Mouse (Mus musculus): ENCODE results near the gene Dock6.

GRCm38 (mm10) chr9:21818125-21818524 is 34.3 kb downstream of the Dock6 start:
- TF ChIP-seq MAFK (IDR thresholded peaks at IDR 0.05; ENCODE audit: borderline replicate concordance, low read depth, low read length) (no peak), CTCF (IDR thresholded peaks at IDR 0.05 in 2 of 3, conservative IDR thresholded peaks at IDR 0.05 in 1 of 3; ENCODE audit: control insufficient read depth in 1 of 3, insufficient read depth in 1 of 3, low read depth in 2 of 3, low read length in 3 of 3, poor library complexity in 1 of 3, severe bottlenecking in 1 of 3) (no peak), RCOR1 (IDR thresholded peaks at IDR 0.05; ENCODE audit: low read depth, low read length) (no peak), MXI1 (IDR thresholded peaks at IDR 0.05; ENCODE audit: low read depth, low read length) (no peak), ZNF384 (IDR thresholded peaks at IDR 0.05; ENCODE audit: low read depth, low read length) (no peak), POLR2A (IDR thresholded peaks at IDR 0.05; ENCODE audit: control insufficient read depth in 1 of 2, insufficient read depth in 1 of 2, low read depth in 1 of 2, low read length in 2 of 2, poor library complexity in 1 of 2) (no peak), RAD21 (IDR thresholded peaks at IDR 0.05; ENCODE audit: low read depth, low read length) (no peak), MAX (IDR thresholded peaks at IDR 0.05; ENCODE audit: low read length) (no peak), USF1 (IDR thresholded peaks at IDR 0.05; ENCODE audit: low read depth, low read length) (no peak), TCF12 (IDR thresholded peaks at IDR 0.05; ENCODE audit: low read depth, low read length) (no peak)
